Mouse (Mus musculus): ENCODE results near the gene Meaf6. TPM values are rescaled to one million over a fixed set of nuclear protein-coding genes. Genes with fewer than 3 reads are reported as not detected.

Gene Meaf6
- total and polyA plus RNA-seq, 3 experiments, result 43.4 to 79.4 (median 54.2) TPM

- TF ChIP-seq CTCF (IDR thresholded peaks at IDR 0.05; ENCODE audit: low read depth, low read length), result no peak
- no peaks in the 10 kb centered on the region for H3K4me1 ChIP-seq (ENCODE audit: insufficient read depth, low read depth, low read length)
- H3K27me3 ChIP-seq (ENCODE audit: insufficient read depth, low read length), result no peaks in the 10 kb centered on the region
- no peaks in the 10 kb centered on the region for H3K9me3 ChIP-seq (replicated peaks)
- DNase-seq (ENCODE audit: low spot score) (no peak), ATAC-seq (ENCODE audit: extremely low read depth, insufficient number of reproducible peaks, low FRiP score, poor library complexity, severe bottlenecking) (no peak)
- H3K36me3 ChIP-seq (replicated peaks), result no peaks in the 10 kb centered on the region
- H3K4me3 ChIP-seq (ENCODE audit: low read depth, low read length), result no peak overlapping the region
Measured at GRCm38 (mm10) chr4:125134192-125134591, 49.3 kb downstream of the Meaf6 start.

- Histone ChIP-seq H3K4me3 (ENCODE audit: low read depth, low read length) (no peak overlapping the region), H3K36me3 (replicated peaks) (no peaks in the 10 kb centered on the region), H3K4me1 (ENCODE audit: insufficient read depth, low read depth, low read length) (no peaks in the 10 kb centered on the region), H3K9me3 (replicated peaks) (no peaks in the 10 kb centered on the region), H3K27me3 (ENCODE audit: insufficient read depth, low read length) (no peaks in the 10 kb centered on the region)
- DNase-seq (ENCODE audit: low spot score) (no peak), ATAC-seq (ENCODE audit: extremely low read depth, insufficient number of reproducible peaks, low FRiP score, poor library complexity, severe bottlenecking) (no peak)
- TF ChIP-seq GATA1 (IDR thresholded peaks at IDR 0.05; ENCODE audit: borderline replicate concordance, low read length) (no peak), TAL1 (conservative IDR thresholded peaks at IDR 0.05; ENCODE audit: low read depth, low read length) (no peak), POLR2AphosphoS5 (IDR thresholded peaks at IDR 0.05; ENCODE audit: insufficient replicate concordance, low read depth, low read length) (no peak), CTCF (IDR thresholded peaks at IDR 0.05; ENCODE audit: low read depth, low read length) (no peak), GATA2 (IDR thresholded peaks at IDR 0.05; ENCODE audit: borderline replicate concordance, low read depth, low read length) (no peak)
Measured at GRCm38 (mm10) chr4:125134631-125135030, 49.7 kb downstream of the Meaf6 start.

GRCm38 (mm10) chr4:125135076-125135855 is 50.3 kb downstream of the Meaf6 start:
- Histone ChIP-seq H3K36me3 (replicated peaks) (no peaks in the 10 kb centered on the region), H3K27me3 (ENCODE audit: insufficient read depth, low read length) (no peaks in the 10 kb centered on the region), H3K4me3 (ENCODE audit: low read depth, low read length) (no peak overlapping the region), H3K9me3 (replicated peaks) (no peaks in the 10 kb centered on the region), H3K4me1 (ENCODE audit: insufficient read depth, low read depth, low read length) (no peaks in the 10 kb centered on the region)
- no peak for ATAC-seq (ENCODE audit: extremely low read depth, insufficient number of reproducible peaks, low FRiP score, poor library complexity, severe bottlenecking)
- TF ChIP-seq GATA1 (IDR thresholded peaks at IDR 0.05; ENCODE audit: borderline replicate concordance, low read length), result no peak
- TF ChIP-seq TAL1 (conservative IDR thresholded peaks at IDR 0.05; ENCODE audit: low read depth, low read length), result no peak
- no peak for TF ChIP-seq POLR2AphosphoS5 (IDR thresholded peaks at IDR 0.05; ENCODE audit: insufficient replicate concordance, low read depth, low read length)
- no peak for TF ChIP-seq CTCF (IDR thresholded peaks at IDR 0.05; ENCODE audit: low read depth, low read length)
- TF ChIP-seq GATA2 (IDR thresholded peaks at IDR 0.05; ENCODE audit: borderline replicate concordance, low read depth, low read length), result no peak
- no peak for DNase-seq (ENCODE audit: low spot score)

- Histone ChIP-seq H3K4me3 (ENCODE audit: low read depth, low read length) (no peak overlapping the region), H3K36me3 (replicated peaks) (no peaks in the 10 kb centered on the region), H3K9me3 (replicated peaks) (no peaks in the 10 kb centered on the region), H3K27me3 (ENCODE audit: insufficient read depth, low read length) (no peaks in the 10 kb centered on the region), H3K4me1 (ENCODE audit: insufficient read depth, low read depth, low read length) (no peaks in the 10 kb centered on the region)
- no peak for TF ChIP-seq GATA2 (IDR thresholded peaks at IDR 0.05; ENCODE audit: borderline replicate concordance, low read depth, low read length)
- TF ChIP-seq TAL1 (conservative IDR thresholded peaks at IDR 0.05; ENCODE audit: low read depth, low read length), result no peak
- no peak for TF ChIP-seq CTCF (IDR thresholded peaks at IDR 0.05; ENCODE audit: low read depth, low read length)
- no peak for TF ChIP-seq POLR2AphosphoS5 (IDR thresholded peaks at IDR 0.05; ENCODE audit: insufficient replicate concordance, low read depth, low read length)
- no peak for TF ChIP-seq GATA1 (IDR thresholded peaks at IDR 0.05; ENCODE audit: borderline replicate concordance, low read length)
- ATAC-seq (ENCODE audit: extremely low read depth, insufficient number of reproducible peaks, low FRiP score, poor library complexity, severe bottlenecking) (no peak), DNase-seq (ENCODE audit: low spot score) (no peak)
Measured at GRCm38 (mm10) chr4:125136303-125136888, 51.5 kb downstream of the Meaf6 start.

GRCm38 (mm10) chr4:125138321-125138720 is 53.4 kb downstream of the Meaf6 start:
- no peak for DNase-seq (ENCODE audit: low spot score)
- no peaks in the 10 kb centered on the region for H3K4me1 ChIP-seq (ENCODE audit: insufficient read depth, low read depth, low read length)
- no peak overlapping the region for H3K4me3 ChIP-seq (ENCODE audit: low read depth, low read length)
- H3K36me3 ChIP-seq (replicated peaks), result no peaks in the 10 kb centered on the region
- ATAC-seq (ENCODE audit: extremely low read depth, insufficient number of reproducible peaks, low FRiP score, poor library complexity, severe bottlenecking), result no peak
- H3K27me3 ChIP-seq (ENCODE audit: insufficient read depth, low read length), result no peaks in the 10 kb centered on the region
- peaks cover 2% of the 10 kb centered on the region; the same call in 1 of the 2 replicates for H3K9me3 ChIP-seq (replicated peaks)
- TF ChIP-seq TAL1 (conservative IDR thresholded peaks at IDR 0.05; ENCODE audit: low read depth, low read length), result no peak
- no peak for TF ChIP-seq GATA2 (IDR thresholded peaks at IDR 0.05; ENCODE audit: borderline replicate concordance, low read depth, low read length)
- TF ChIP-seq POLR2AphosphoS5 (IDR thresholded peaks at IDR 0.05; ENCODE audit: insufficient replicate concordance, low read depth, low read length), result no peak
- TF ChIP-seq GATA1 (IDR thresholded peaks at IDR 0.05; ENCODE audit: borderline replicate concordance, low read length), result no peak
- no peak for TF ChIP-seq CTCF (IDR thresholded peaks at IDR 0.05; ENCODE audit: low read depth, low read length)

- Histone ChIP-seq H3K4me3 (ENCODE audit: low read depth, low read length) (no peak overlapping the region), H3K27me3 (ENCODE audit: insufficient read depth, low read length) (no peaks in the 10 kb centered on the region), H3K9me3 (replicated peaks) (peaks cover 28% of the 10 kb centered on the region), H3K36me3 (replicated peaks) (no peaks in the 10 kb centered on the region), H3K4me1 (ENCODE audit: insufficient read depth, low read depth, low read length) (no peaks in the 10 kb centered on the region)
- TF ChIP-seq CTCF (IDR thresholded peaks at IDR 0.05; ENCODE audit: low read depth, low read length), result no peak
- TF ChIP-seq TAL1 (conservative IDR thresholded peaks at IDR 0.05; ENCODE audit: low read depth, low read length), result no peak
- no peak for TF ChIP-seq POLR2AphosphoS5 (IDR thresholded peaks at IDR 0.05; ENCODE audit: insufficient replicate concordance, low read depth, low read length)
- TF ChIP-seq GATA2 (IDR thresholded peaks at IDR 0.05; ENCODE audit: borderline replicate concordance, low read depth, low read length), result no peak
- DNase-seq (ENCODE audit: low spot score), result no peak
- no peak for ATAC-seq (ENCODE audit: extremely low read depth, insufficient number of reproducible peaks, low FRiP score, poor library complexity, severe bottlenecking)
Measured at GRCm38 (mm10) chr4:125144211-125144610, 59.3 kb downstream of the Meaf6 start.
